Mouse (Mus musculus) hindbrain, postnatal 0 days (tissue): ENCODE results near the gene Crb3. TPM values are rescaled to one million over a fixed set of nuclear protein-coding genes. Genes with fewer than 3 reads are reported as not detected.
A peak's percentile ranks its signal among the peaks of the same experiment; 100 is the strongest.

Source experiments
- ATAC-seq: fragments of 200-750 bp; cut with Nextera tagmentation; 2 replicates; pipeline ENCODE4 v1.8.0; 2017; ENCODE audit warnings: mild to moderate bottlenecking, moderate TSS enrichment, moderate library complexity
- DNase-seq: peaks from one replicate; pipeline ENCODE4 v3.0.0-alpha.2; 2015; ENCODE audit warnings: low spot score
- H3K27ac ChIP-seq: fragments of 300-500 bp; sonication (generic); 2 replicates; pipeline ENCODE4 v1.5.1; 2014; ENCODE audit warnings: mild to moderate bottlenecking
- H3K27me3 ChIP-seq: fragments of 300-500 bp; sonication (generic); 2 replicates; pipeline ENCODE4 v1.6.1; 2014; ENCODE audit warnings: low read length, mixed read lengths; ENCODE audit not compliant: insufficient read depth
- H3K36me3 ChIP-seq: fragments of 300-500 bp; sonication (generic); 2 replicates; pipeline ENCODE4 v1.6.1; 2014; ENCODE audit warnings: low read length, mixed read lengths; ENCODE audit not compliant: insufficient read depth
- H3K4me1 ChIP-seq: fragments of 300-500 bp; sonication (generic); 2 replicates; pipeline ENCODE4 v1.6.1; 2014; ENCODE audit warnings: antibody characterized with exemption, low read length, mixed read lengths; ENCODE audit not compliant: insufficient read depth
- H3K4me2 ChIP-seq: fragments of 300-500 bp; sonication (generic); 2 replicates; pipeline ENCODE4 v1.6.1; 2014; ENCODE audit warnings: low read depth, mild to moderate bottlenecking, low read length, moderate library complexity, mixed read lengths
- H3K4me3 ChIP-seq: fragments of 300-500 bp; sonication (generic); 2 replicates; pipeline ENCODE4 v1.5.1; 2014; ENCODE audit warnings: low read length
- H3K9ac ChIP-seq: fragments of 300-500 bp; sonication (generic); replicated peaks from 2 replicates; pipeline ENCODE4 v1.6.1; 2014; ENCODE audit warnings: mild to moderate bottlenecking, low read length, moderate library complexity, mixed read lengths
- H3K9me3 ChIP-seq: fragments of 300-500 bp; sonication (generic); 2 replicates; pipeline ENCODE4 v1.6.1; 2016; ENCODE audit warnings: low read length, mixed read lengths
- CTCF ChIP-seq: IDR thresholded peaks from 2 replicates; pipeline ENCODE4 v1.5.1; 2016; ENCODE audit warnings: antibody characterized with exemption, control low read depth, low read depth
- WGBS: fragments of 180-500 bp; shearing (Covaris S2); extraction: QIAGEN DNeasy Blood & Tissue Kit; methylation state at CpG from one replicate; pipeline ENCODE4 v1.1.7; 2014; 5-methylcytosine and 5-hydroxymethylcytosine counted together
- polyA plus RNA-seq: library from polyadenylated mRNA; unstranded; fragments of >200 nt; fragmentation: Nextera tagmentation; extraction: Ambion mirVana; gene quantifications from 2 replicates; pipeline ENCODE4 v1.2.1, GENCODE M21; 2015
- total RNA-seq: library from RNA; depleted of rRNA; stranded (reverse); fragments of >200 nt; gene quantifications from 2 replicates; pipeline ENCODE4 v1.2.3, GENCODE M21; 2014

Gene Crb3
- total and polyA plus RNA-seq, 2 experiments from 2014 or later = 6.0 to 7.1 TPM

- under 1% methylated on average over 31 of the region's 31 CpGs for WGBS
- peak; percentile 44; the same call in 1 of the 2 replicates for TF ChIP-seq CTCF
- no peaks in the 10 kb centered on the region for H3K36me3 ChIP-seq
Measured at GRCm38 (mm10) chr17:57087049-57087832, 28.3 kb downstream of the Crb3 start, which contains the start of gene Tubb4a. TSS of gene Tubb4a (minus strand) at chr17:57087782.

DNA sequence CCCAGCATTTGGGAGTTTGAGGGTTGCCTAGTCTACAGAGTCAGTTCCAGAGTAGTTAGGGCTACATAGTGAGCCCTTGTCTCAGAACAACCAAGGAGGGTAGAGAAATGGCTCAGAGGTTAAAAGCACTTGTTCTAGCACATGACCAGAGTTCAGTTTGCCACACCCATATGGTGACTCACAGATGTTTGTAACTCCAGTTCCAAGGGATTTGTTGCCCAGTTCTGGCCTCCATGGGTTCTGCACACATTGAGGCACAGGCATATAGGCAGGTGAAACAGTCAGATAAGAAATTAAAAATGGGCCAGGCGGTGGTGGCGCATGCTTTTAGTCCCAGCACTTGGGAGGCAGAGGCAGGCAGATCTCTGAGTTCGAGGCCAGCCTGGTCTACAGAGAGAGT, 35.3 kb downstream of the Crb3 start:
- Histone ChIP-seq H3K4me3 (no peak overlapping the region), H3K4me2 (no peak overlapping the region), H3K36me3 (no peaks in the 10 kb centered on the region), H3K9me3 (no peaks in the 10 kb centered on the region), H3K27me3 (no peaks in the 10 kb centered on the region), H3K9ac (no peak overlapping the region), H3K4me1 (no peaks in the 10 kb centered on the region; the same call in 1 of the 2 replicates), H3K27ac (no peak overlapping the region)
- no peak for TF ChIP-seq CTCF
- DNase-seq (no peak), ATAC-seq (no peak)
- 94% methylated on average over 3 of the region's 3 CpGs for WGBS

More at GRCm38 (mm10) chr17:57087049-57087832, 28.3 kb downstream of the Crb3 start, which contains the start of gene Tubb4a:
- H3K4me1 ChIP-seq = peaks cover 6% of the 10 kb centered on the region; the same call in 1 of the 2 replicates
- peak within 1 kb of the TSS; percentile 85 for H3K27ac ChIP-seq
- no peaks in the 10 kb centered on the region for H3K9me3 ChIP-seq
- H3K4me3 ChIP-seq = peak within 1 kb of the TSS; percentile 57
- no peaks in the 10 kb centered on the region for H3K27me3 ChIP-seq
- peak; percentile 90 for DNase-seq
- H3K4me2 ChIP-seq = peak within 1 kb of the TSS; percentile 73
- ATAC-seq = peak; percentile 95
- peak within 1 kb of the TSS; percentile 79 for H3K9ac ChIP-seq

GRCm38 (mm10) chr17:57095855-57096622, 37.1 kb downstream of the Crb3 start:
- Histone ChIP-seq H3K4me3 (peak overlapping the region; percentile 26), H3K9ac (no peak overlapping the region)
- no peak for TF ChIP-seq CTCF

GRCm38 (mm10) chr17:57096623-57096920, 37.7 kb downstream of the Crb3 start:
- peak; percentile 96 for TF ChIP-seq CTCF

More at GRCm38 (mm10) chr17:57095855-57096622, 37.1 kb downstream of the Crb3 start:
- no peaks in the 10 kb centered on the region for H3K27me3 ChIP-seq
- peak; percentile 59 for DNase-seq
- peak; percentile 79 for ATAC-seq
- no peaks in the 10 kb centered on the region for H3K36me3 ChIP-seq
- no peak overlapping the region for H3K27ac ChIP-seq
- H3K9me3 ChIP-seq = no peaks in the 10 kb centered on the region
- WGBS = 3% methylated on average over 18 of the region's 19 CpGs
- peak overlapping the region; percentile 55 for H3K4me2 ChIP-seq
- H3K4me1 ChIP-seq = no peaks in the 10 kb centered on the region; the same call in 1 of the 2 replicates

DNA sequence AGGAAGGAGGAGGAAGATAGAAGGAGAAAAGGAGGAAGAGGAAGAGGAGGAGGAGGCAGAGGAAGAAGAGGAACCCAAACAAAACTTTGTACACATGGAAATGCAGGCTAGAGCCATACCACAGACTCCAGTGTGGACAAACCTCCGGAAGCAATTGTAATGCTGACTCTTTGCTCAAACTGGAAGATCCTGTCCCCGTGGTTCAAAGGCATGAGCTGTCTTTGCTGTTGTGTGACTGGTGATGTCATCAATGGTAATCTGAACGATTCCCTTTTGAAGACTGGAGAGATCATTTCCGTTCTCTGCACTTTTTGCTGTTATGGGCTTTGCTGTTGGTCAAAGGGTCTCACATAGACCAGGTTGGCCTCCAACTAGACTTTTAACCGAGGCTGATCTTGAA, 39.4 kb downstream of the Crb3 start:
- ATAC-seq = no peak
- H3K4me1 ChIP-seq = no peaks in the 10 kb centered on the region; the same call in 1 of the 2 replicates
- TF ChIP-seq CTCF = no peak
- DNase-seq = no peak
- no peak overlapping the region for H3K9ac ChIP-seq
- H3K36me3 ChIP-seq = no peaks in the 10 kb centered on the region
- H3K4me3 ChIP-seq = no peak overlapping the region
- H3K9me3 ChIP-seq = no peaks in the 10 kb centered on the region
- WGBS = 80% methylated on average over 5 of the region's 5 CpGs
- H3K4me2 ChIP-seq = no peak overlapping the region
- H3K27me3 ChIP-seq = no peaks in the 10 kb centered on the region
- H3K27ac ChIP-seq = no peak overlapping the region

More at GRCm38 (mm10) chr17:57096623-57096920, 37.7 kb downstream of the Crb3 start:
- peak overlapping the region; percentile 26 for H3K4me3 ChIP-seq
- peak overlapping the region; percentile 55 for H3K4me2 ChIP-seq
- no peaks in the 10 kb centered on the region; the same call in 1 of the 2 replicates for H3K4me1 ChIP-seq
- no peak overlapping the region for H3K9ac ChIP-seq
- H3K36me3 ChIP-seq = no peaks in the 10 kb centered on the region
- 2% methylated on average over 11 of the region's 11 CpGs for WGBS
- ATAC-seq (peak; percentile 78), DNase-seq (peak; percentile 82)
- H3K27ac ChIP-seq = no peak overlapping the region
- no peaks in the 10 kb centered on the region for H3K27me3 ChIP-seq
- H3K9me3 ChIP-seq = no peaks in the 10 kb centered on the region

GRCm38 (mm10) chr17:57099629-57100325, 40.9 kb downstream of the Crb3 start:
- H3K9me3 ChIP-seq = no peaks in the 10 kb centered on the region
- WGBS = 10% methylated on average over 10 of the region's 10 CpGs
- no peak for ATAC-seq
- peak; percentile 33 for DNase-seq
- no peaks in the 10 kb centered on the region for H3K36me3 ChIP-seq
- 0 out of 2 replicates have a peak overlapping the region, but pooled peaks have one; percentile 8 for H3K4me2 ChIP-seq
- H3K27ac ChIP-seq = no peak overlapping the region
- no peaks in the 10 kb centered on the region for H3K27me3 ChIP-seq
- TF ChIP-seq CTCF = no peak
- no peak overlapping the region for H3K4me3 ChIP-seq
- no peak overlapping the region for H3K9ac ChIP-seq
- H3K4me1 ChIP-seq = peaks cover 4% of the 10 kb centered on the region; the same call in 1 of the 2 replicates
